Mouse (Mus musculus) small intestine, adult 2 months (tissue): ENCODE data around the gene Golga1.

Source experiments
- CTCF ChIP-seq: fragments of 200-500 bp; IDR thresholded peaks from 2 replicates; pipeline ENCODE4 v1.5.1; 2012; ENCODE audit warnings: low read depth, mild to moderate bottlenecking, control low read depth, inconsistent platforms, low read length, moderate library complexity, mixed read lengths; ENCODE audit not compliant: insufficient replicate concordance, insufficient read length; ENCODE audit errors: extremely low read depth
- POLR2A ChIP-seq: fragments of 200-500 bp; IDR thresholded peaks from 2 replicates; pipeline ENCODE4 v1.6.1; 2012; ENCODE audit warnings: low read depth, mild to moderate bottlenecking, control low read depth, inconsistent platforms, low read length, moderate library complexity

GRCm38 (mm10) chr2:39004880-39005435, 60.4 kb downstream of the Golga1 start, which contains the start of gene Arpc5l:
- TF ChIP-seq POLR2A (peak; percentile 53; the same call in 1 of the 2 replicates), CTCF (no peak)
